Mouse (Mus musculus) ES-Bruce4 (cell line): ENCODE measurements at regions not wholly inside any gene's neighbourhood (a gene's known extent, or its start where the extent isn't known, plus 50 kb on each side); places are given as distances from the start of the nearest gene placed in this dataset.

Experiments
- CTCF ChIP-seq: IDR thresholded peaks from one replicate; pipeline ENCODE4 v1.8.1; 2011; ENCODE audit warnings: low read depth, low read length
- EP300 ChIP-seq: IDR thresholded peaks from 2 replicates; pipeline ENCODE4 v1.6.1; 2011; ENCODE audit warnings: low read depth, low read length; ENCODE audit not compliant: insufficient read depth
- POLR2A ChIP-seq: IDR thresholded peaks from one replicate; pipeline ENCODE4 v1.8.1; 2011; ENCODE audit warnings: low read length; ENCODE audit not compliant: insufficient read depth

- TF ChIP-seq POLR2A (no peak), CTCF (no peak), EP300 (no peak)
These were observed 153.0 kb downstream of the Uaca start for GRCm38 (mm10) chr9:60947363-60947762.
